Mouse (Mus musculus) CH12.LX (cell line): ENCODE results near the gene Wdr86.

Experiments used
- CTCF ChIP-seq, 2 experiments: IDR thresholded peaks in 1 of 2; conservative IDR thresholded peaks in 1 of 2; 2 replicates each; pipeline ENCODE4 v1.5.1; 2011 to 2012; ENCODE audit warnings: low read depth in 2 of 2, low read length in 2 of 2, improper control_type of control experiment in 1 of 2, inconsistent platforms in 1 of 2, mild to moderate bottlenecking in 1 of 2, moderate library complexity in 1 of 2
- JUN ChIP-seq: IDR thresholded peaks from 2 replicates; pipeline ENCODE4 v1.6.1; 2011; ENCODE audit warnings: low read depth, mild to moderate bottlenecking, low read length, improper control_type of control experiment, moderate library complexity; ENCODE audit not compliant: insufficient read depth
- POLR2A ChIP-seq: IDR thresholded peaks from 2 replicates; pipeline ENCODE4 v1.6.1; 2011; ENCODE audit warnings: low read depth, mild to moderate bottlenecking, improper control_type of control experiment, low read length
- RCOR1 ChIP-seq: conservative IDR thresholded peaks from 2 replicates; pipeline ENCODE4 v1.6.1; 2012; ENCODE audit warnings: low read depth, mild to moderate bottlenecking, inconsistent platforms, low read length, improper control_type of control experiment

DNA sequence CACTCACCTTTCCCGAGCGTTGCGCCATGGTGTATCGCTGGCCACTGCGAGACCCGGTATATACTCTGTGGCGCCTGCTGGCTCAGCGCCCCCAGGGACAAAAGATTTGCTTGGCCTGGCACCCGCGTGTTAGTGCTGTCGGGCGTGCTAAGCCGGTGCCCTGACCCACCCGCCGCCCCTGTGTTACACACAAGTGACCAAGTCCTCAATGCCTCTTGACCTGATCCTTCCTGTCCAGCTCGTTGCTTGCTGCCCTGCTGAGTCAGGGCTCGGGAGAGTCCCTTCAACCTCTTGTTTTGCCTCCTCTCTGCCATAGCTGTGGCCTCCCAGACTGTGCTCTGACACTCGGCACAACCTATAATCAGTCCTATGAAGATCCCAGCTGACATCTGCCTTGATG, 27.3 kb upstream of the Wdr86 start, which contains the start of gene Crygn:
- TF ChIP-seq CTCF (conservative IDR thresholded peaks at IDR 0.05 in 1 of 2, IDR thresholded peaks at IDR 0.05 in 1 of 2; ENCODE audit: low read depth in 2 of 2, low read length in 2 of 2) (no peak), JUN (no peak), POLR2A (no peak), RCOR1 (no peak)
